Mouse (Mus musculus) neutrophil, adult 65 days (primary cell): ENCODE results near the gene Mrps7. TPM values are rescaled to one million over a fixed set of nuclear protein-coding genes. Genes with fewer than 3 reads are reported as not detected.

Experiments used
- total RNA-seq: library from RNA; stranded (reverse); gene quantifications from 2 replicates; pipeline ENCODE4 v1.2.4, GENCODE M21; 2023

Gene Mrps7
- total RNA-seq: 10.9 and 12.7 TPM in 2 replicates

DNA sequence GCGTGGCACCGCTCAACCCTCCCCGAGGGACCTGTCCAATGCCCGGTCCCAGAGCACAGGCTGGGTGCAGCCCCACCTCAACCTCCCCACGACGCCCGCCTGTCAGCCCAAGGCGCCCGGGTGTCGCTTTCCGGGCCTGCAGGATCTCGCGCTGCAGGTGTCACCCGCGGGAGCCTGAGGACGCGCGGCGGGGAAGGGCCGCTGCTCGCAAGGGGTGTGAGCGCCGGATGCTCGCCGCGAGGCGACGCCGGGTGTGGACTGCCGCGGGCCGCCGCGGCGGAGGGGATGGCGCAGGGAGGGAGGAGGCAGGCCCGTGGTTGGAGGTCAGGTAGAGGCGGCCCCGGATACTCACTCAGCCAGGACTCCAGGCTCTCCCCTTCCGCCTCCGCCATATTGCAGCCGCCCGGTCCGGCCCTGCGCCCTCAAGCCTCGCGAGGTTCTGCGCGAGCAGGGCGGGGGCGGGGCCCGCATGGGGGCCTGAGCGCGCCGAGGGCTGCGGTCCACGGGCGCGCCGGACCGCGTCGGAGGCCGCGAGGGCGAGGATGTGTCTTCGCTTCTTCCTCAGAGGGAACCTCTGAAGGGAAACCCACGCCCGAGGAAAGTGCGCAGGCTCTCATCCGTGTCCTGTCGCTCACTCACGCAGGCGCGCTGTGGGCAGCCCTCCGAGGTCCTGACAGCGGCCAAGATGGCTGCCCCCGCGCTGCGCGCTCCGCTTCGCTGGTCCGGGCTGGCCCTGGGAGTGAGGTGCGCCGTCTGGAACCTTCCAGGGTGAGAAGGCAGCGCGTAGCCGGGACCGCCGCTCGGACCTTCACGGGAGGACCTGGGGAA lies at the start of gene Mrps7, which contains the start of gene Gga3:
TSS of gene Mrps7 (plus strand) at position 450 of the 828 bp plus-strand sequence.
TSS of gene Gga3 (minus strand) at position 576 of the 828 bp plus-strand sequence.

DNA sequence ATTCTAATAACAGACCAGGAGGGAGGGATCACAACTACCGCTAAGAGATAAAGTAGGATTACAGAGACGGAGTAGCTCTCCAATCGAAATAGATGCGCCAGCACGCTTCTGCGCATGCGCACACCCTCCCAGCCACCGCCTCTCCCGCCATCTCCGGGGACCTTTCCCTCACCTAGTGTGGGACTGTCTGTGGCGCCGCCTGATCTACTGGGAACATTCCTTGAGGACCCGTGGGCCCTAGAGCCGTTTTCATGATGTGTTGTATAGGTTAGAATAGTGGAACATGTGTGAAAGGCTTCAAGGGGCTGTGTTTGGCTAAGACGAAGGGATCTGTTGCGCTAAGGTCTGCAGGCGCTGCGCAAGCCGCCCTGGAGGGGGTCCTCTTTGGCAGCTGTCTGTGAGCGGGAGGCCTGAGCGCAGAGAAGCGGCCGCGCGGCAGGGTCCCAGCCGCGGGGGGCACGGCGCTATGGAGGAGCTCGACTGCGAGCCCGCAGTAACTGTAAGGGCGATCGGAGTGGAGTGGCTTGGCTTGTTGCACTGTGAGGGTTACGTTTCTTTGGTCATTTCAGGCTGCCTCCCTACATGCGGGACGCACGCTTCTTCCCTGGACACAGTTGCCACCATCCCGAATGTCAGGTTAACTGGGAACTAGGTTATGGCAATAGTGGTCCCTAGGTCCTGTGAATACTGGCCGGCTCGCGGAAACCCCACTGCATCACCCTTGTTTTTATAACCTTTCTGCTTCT lies 39.5 kb upstream of the Mrps7 start, which contains the start of gene Nup85:
TSS of gene Nup85 (plus strand) at position 371 of the 746 bp plus-strand sequence.

DNA sequence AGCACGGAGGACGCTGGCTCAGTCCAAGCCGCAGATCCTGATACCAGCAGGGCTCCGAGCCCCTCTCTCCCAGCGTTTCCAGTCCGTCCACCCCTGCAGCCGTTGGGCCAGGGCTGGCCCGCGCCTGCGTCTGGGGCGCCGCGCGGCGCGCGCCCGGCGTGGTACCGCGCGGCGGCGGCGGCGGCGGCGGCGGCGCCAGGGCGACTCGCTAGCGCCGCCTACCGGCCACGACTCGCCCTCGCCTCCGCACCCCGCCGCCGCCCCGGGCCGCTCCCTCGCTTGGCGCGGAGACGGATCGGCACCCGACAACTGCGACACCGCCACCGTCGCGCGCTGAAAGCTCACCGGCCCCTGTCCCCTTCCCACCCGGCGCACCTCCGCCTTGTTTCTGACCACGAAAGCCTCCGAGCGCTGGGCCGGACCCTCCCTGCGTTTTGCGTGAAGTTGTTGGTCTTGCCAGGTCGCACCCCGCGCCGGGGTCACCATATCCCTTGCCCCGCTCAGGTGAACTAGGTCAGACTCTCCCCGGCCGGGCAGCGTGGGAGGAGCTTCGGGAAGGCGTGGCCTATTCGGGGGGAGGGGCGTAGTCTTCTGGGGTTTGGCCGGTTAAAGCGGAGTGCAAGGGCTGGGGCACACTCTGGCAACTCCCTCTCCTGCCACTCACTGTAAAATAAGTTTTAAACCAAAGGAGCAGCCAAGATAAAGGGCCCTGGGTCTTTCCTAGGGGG lies 8.8 kb downstream of the Mrps7 start, which contains the start of gene Mif4gd:
TSS of gene Mif4gd (minus strand) at position 560 of the 728 bp plus-strand sequence.

DNA sequence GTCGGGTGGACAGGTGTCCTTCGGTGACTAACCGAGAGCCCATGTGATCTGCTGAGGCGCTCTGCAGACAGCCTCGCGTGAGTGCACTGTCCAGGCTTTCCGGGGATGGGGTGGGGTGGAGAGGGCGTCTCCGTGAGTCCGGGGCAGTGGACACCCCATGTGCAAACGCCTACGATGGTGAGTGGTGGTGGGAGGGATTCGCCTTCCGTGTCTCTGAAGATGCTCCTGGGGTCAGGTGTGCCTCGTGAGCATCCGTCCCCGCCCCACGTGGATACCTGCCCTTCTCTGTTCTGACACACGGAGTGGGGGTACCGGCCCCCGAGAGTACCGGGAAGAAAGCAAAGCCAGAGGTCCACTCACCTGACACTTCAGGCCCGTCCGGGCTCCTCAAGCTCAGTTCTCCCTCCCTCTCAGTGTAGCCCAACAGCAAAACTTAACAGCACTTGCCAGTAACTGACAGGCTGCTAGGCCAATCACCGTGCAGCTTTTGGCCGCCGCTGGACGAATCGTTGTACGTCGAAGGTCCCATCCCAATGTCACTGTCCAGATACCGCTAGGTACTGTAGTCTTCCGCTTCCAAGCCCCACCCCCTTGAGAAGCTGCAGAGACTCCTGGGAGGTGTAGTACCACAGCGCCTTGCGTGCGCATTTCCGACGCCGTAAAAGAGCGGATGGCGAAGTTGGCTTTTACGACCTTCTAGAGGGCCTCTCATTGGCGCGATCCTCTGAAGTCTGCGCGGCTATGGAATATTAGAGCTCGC lies 24.2 kb downstream of the Mrps7 start, which contains the start of gene Slc25a19:
TSS of gene Slc25a19 (minus strand) at position 591 of the 760 bp plus-strand sequence.

Other genes with a start within 250 kb of the Mrps7 start
- 0.93 and 0.95 TPM in 2 replicates for gene Hid1, start 236.2 kb upstream of the Mrps7 start, total RNA-seq
- gene Cdr2l, start 222.0 kb upstream of the Mrps7 start, total RNA-seq: 0.14 TPM in 1 of 2 replicates, not detected in the other
- 23.7 and 42.3 TPM in 2 replicates for gene Mrpl58, start 200.2 kb upstream of the Mrps7 start, total RNA-seq
- gene Atp5h, start 184.0 kb upstream of the Mrps7 start, total RNA-seq: 166 and 192 TPM in 2 replicates
- 20.6 and 26.8 TPM in 2 replicates for gene Kctd2, start 183.8 kb upstream of the Mrps7 start, total RNA-seq
- gene Trim80, start 163.4 kb upstream of the Mrps7 start, total RNA-seq: not detected in 2 replicates
- not detected in 2 replicates for gene Slc16a5, start 141.5 kb upstream of the Mrps7 start, total RNA-seq
- 79.7 and 93.7 TPM in 2 replicates for gene Armc7, start 128.3 kb upstream of the Mrps7 start, total RNA-seq
- 35.0 and 36.8 TPM in 2 replicates for gene Nt5c, start 112.1 kb upstream of the Mrps7 start, total RNA-seq
- gene Jpt1, start 89.5 kb upstream of the Mrps7 start, total RNA-seq: 107 and 122 TPM in 2 replicates
- 130 and 148 TPM in 2 replicates for gene Sumo2, start 67.6 kb upstream of the Mrps7 start, total RNA-seq
- gene Nup85, start 39.5 kb upstream of the Mrps7 start, total RNA-seq: 28.8 and 36.7 TPM in 2 replicates
- gene Gga3, start 126 bp downstream of the Mrps7 start, total RNA-seq: 50.7 and 64.3 TPM in 2 replicates
- 16.9 and 23.3 TPM in 2 replicates for gene Mif4gd, start 9.0 kb downstream of the Mrps7 start, total RNA-seq
- gene Slc25a19, start 24.4 kb downstream of the Mrps7 start, total RNA-seq: 10.0 and 10.7 TPM in 2 replicates
- 197 and 236 TPM in 2 replicates for gene Grb2, start 104.7 kb downstream of the Mrps7 start, total RNA-seq
- 31.7 and 49.2 TPM in 2 replicates for gene Tmem94, start 161.5 kb downstream of the Mrps7 start, total RNA-seq
- gene Caskin2, start 209.7 kb downstream of the Mrps7 start, total RNA-seq: 0.82 and 1.0 TPM in 2 replicates
- gene Tsen54, start 210.8 kb downstream of the Mrps7 start, total RNA-seq: 3.1 and 4.5 TPM in 2 replicates
- 2.6 and 4.2 TPM in 2 replicates for gene Llgl2, start 220.1 kb downstream of the Mrps7 start, total RNA-seq